Mouse (Mus musculus) E14TG2a.4 (cell line): Measurements from ENCODE around the gene Setx.

ENCODE experiments used
- CTCF ChIP-seq: conservative IDR thresholded peaks from 2 replicates; pipeline ENCODE4 v1.5.1; 2014; ENCODE audit warnings: low read length
- POU5F1 ChIP-seq: IDR thresholded peaks from 2 replicates; pipeline ENCODE4 v1.6.1; 2014; ENCODE audit warnings: low read length, borderline replicate concordance

- no peak for TF ChIP-seq CTCF
- no peak for TF ChIP-seq POU5F1
Measured at GRCm38 (mm10) chr2:29099646-29100045, 24.3 kb upstream of the Setx start.
